ENCODE assay signal across 17 mouse cellular contexts in the genomic region with DNA sequence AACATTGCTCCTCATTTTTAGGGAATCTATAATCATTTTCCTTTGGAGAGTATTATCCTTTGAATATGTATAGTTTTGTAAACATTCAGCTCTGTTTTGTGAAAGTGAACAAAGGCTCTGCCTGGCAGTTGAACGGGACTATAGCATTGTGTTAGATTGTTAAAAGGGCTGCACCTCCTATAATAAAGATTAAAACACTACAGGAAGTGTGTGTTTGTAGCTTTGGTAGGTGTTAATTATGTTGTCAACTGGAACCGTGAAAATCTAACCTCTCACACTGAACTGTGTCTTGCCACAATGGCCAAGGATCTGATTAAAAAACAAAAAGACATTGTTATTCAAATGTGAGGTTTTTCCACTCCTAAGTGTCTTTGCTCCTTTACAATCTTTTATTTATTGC.
"Had no signal": no experiment of that assay in that cellular context is flagged by ENCODE, and none has a peak within 500 bp of the region (broad histone marks: within the 10 kb centered on the region; RNA-seq: fewer than 3 reads in every experiment).

No protein-coding gene starts in this region.

- H3K4me2 ChIP-seq: liver, embryonic 15.5 days; lung, embryonic 15.5 days; midbrain, embryonic 15.5 days; neural tube, embryonic 12.5 days; stomach, embryonic 15.5 days had no signal

- DNase-seq: liver, postnatal 0 days; lung, adult 2 months; lung, postnatal 14 days; lung, postnatal 36 days; right cerebral cortex, postnatal 14 days; thymus, adult 2 months; thymus, postnatal 25 days; thymus, postnatal 4 days had no signal

- ATAC-seq: liver, postnatal 0 days; lung, postnatal 0 days; midbrain, embryonic 15.5 days had no signal

- H3K4me1 ChIP-seq: liver, embryonic 15.5 days; lung, embryonic 15.5 days; megakaryocyte, embryonic 14.5 days; midbrain, embryonic 15.5 days; neural tube, embryonic 12.5 days; stomach, embryonic 15.5 days had no signal

- H3K27ac ChIP-seq: liver, embryonic 15.5 days; lung, embryonic 15.5 days; macrophage; midbrain, embryonic 15.5 days; neural tube, embryonic 12.5 days; stomach, embryonic 15.5 days; stomach, postnatal 0 days had no signal

- H3K9ac ChIP-seq: liver, embryonic 15.5 days; liver, postnatal 0 days; lung, embryonic 15.5 days; midbrain, embryonic 15.5 days; neural tube, embryonic 12.5 days; stomach, embryonic 15.5 days had no signal

- H3K36me3 ChIP-seq: liver, embryonic 15.5 days; lung, embryonic 15.5 days; midbrain, embryonic 15.5 days; neural tube, embryonic 12.5 days; stomach, embryonic 15.5 days had no signal

- H3K4me3 ChIP-seq: liver, embryonic 15.5 days; lung, embryonic 15.5 days; megakaryocyte, embryonic 14.5 days; midbrain, embryonic 15.5 days; neural tube, embryonic 12.5 days; stomach, embryonic 15.5 days had no signal

- H3K9me3 ChIP-seq: liver, embryonic 15.5 days; lung, embryonic 15.5 days; midbrain, embryonic 15.5 days; neural tube, embryonic 12.5 days; stomach, embryonic 15.5 days had no signal

- H3K27me3 ChIP-seq: liver, embryonic 15.5 days; lung, embryonic 15.5 days; megakaryocyte, embryonic 14.5 days; midbrain, embryonic 15.5 days; neural tube, embryonic 12.5 days; stomach, embryonic 15.5 days had no signal
